Mouse (Mus musculus): ENCODE results near the gene Vat1. TPM values are rescaled to one million over a fixed set of nuclear protein-coding genes. Genes with fewer than 3 reads are reported as not detected.
"Not testable (repeated sequence)": the region's sequence is repeated elsewhere in the genome, so short reads cannot be mapped to it uniquely, and the experiment has no call there.

Vat1 gene
- total RNA-seq (2021), result 10 to 100 TPM; 37.9 to 44.5 TPM
- long read RNA-seq, experiment 1, partial matches to known transcripts, result 0 of 3 reads
- long read RNA-seq, experiment 1, other reads (novel, unspliced or antisense), result 1 of 3 reads
- long read RNA-seq, experiment 2, partial matches to known transcripts, result 0 of 2 reads
- long read RNA-seq, experiment 2, other reads (novel, unspliced or antisense), result 2 of 2 reads

DNA sequence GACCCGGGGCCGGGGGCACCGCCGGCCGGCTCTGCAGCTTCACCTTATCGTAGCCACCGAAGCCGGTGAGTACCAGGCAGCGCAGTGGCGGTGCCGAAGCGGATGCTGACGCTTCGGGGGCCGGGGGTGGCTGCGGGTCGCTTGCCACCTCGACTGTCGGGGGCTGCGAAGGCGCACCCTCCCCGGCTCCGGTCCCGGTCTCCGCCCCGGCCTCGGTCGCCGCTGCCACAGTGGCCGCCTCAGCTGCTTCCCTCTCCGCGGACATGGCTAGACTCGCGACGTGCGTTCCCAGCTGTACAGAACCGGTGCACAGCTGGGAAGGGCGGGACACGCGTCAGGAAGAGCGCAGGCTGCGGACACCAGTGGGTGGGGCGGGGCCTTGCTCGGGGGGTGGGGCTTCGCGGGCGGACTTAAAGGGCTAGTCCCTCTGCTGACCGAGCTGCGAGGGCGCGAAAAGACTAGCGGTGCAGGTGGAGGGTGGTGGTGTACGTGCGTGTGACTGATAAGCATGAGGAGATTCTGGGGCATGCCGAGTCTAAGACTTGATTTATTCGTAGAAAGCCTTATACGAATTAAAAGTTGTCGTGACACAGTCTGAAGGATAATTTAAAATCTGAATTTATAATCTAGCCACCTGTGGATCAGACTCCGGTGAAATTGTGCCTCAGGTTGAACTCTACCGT is at the start of gene Vat1:
Vat1 (minus strand) TSS at position 362 of the 683 bp plus-strand sequence.
- peak; percentile 48 to 67 for DNase-seq (ENCODE audit: low spot score in 2 of 2)

DNA sequence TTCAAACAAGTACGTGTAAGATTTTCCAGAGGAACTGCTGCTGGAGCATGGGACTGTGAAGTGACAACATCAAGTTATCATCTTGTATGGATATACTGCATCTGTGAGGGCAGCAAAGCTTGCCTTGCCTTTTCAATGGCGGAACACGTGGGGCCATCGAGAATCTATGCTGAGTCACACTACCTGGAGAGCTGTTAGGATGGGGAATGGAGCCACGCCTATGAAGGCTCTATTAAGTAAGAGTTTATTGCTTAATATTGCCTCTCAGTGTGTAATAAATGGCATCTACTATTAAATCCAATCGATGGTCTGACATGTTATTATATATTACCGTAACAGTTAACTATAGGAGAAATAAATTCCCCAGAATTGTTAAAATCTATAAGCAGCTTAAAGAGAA is 41.1 kb upstream of the Vat1 start:
- no peak for DNase-seq (ENCODE audit: low spot score in 2 of 2)

GRCm38 (mm10) chr11:101506269-101506780 is 40.3 kb upstream of the Vat1 start:
- no peak for DNase-seq (ENCODE audit: low spot score in 2 of 2)

- no peak for DNase-seq (ENCODE audit: low spot score in 2 of 2)
Observed at GRCm38 (mm10) chr11:101486126-101486525, 20.1 kb upstream of the Vat1 start.

- DNase-seq (ENCODE audit: low spot score in 2 of 2), result no peak
Observed at GRCm38 (mm10) chr11:101485509-101486028, 19.5 kb upstream of the Vat1 start.

DNA sequence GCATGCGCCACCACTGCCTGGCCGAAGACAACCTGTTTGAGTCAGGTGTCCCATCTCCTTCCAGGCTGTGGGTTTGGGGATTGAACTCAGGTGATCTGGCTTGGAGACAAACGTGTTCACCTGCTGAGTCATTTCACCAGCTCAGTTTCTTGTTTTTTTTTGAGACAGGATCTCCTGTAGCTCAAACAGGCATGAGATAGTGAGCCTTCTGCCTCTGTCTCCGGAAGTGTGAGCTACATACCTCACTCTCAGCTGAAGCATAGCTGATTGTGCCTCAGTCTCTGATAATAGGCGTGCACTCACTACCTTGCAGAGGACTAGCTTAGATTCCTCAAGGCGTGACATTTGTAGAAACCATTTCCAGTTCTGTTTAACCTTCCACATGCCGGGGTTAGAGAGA is 18.8 kb upstream of the Vat1 start:
- DNase-seq (ENCODE audit: low spot score in 2 of 2), result no peak

DNA sequence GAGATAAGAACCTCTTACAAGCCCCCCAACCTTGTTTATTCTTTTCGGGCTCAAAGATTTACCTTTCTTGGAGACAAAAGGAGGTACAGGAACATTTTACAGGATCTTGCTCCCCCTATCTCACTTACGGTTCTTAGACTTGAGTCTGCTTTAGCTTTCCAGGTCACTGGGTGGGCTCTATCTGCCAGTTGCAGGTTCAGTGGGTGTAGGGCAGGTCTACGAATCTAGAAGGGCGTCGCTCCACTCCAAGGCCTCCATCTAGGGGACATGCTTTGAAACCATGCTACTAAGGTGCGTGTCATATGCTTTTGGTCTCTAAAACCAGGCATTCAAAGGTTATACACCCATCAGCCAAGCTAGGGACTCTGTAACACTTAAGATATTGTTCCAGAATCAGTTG is 18.2 kb upstream of the Vat1 start:
- DNase-seq (ENCODE audit: low spot score in 2 of 2), result no peak

DNA sequence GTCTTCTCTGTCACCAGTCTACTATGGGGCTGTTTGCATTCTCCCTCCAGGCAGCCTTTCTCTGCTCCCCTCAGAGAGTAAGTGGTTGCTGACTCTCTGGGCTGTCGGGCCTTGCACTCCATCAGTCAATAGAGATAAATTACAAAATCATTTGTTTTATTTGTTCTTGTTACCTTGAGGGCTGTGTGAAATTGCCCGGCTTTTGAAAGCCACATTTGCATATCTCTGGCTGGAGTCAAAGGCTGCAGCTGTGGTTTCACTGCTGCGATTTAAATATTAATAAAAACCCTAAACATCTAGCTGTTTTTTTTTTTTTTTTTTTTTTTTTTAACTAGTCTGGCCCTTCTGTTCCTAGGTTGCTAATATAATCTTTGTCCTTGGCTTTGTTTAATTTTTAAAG is 17.8 kb upstream of the Vat1 start:
- DNase-seq (ENCODE audit: low spot score in 2 of 2), result no peak

- DNase-seq (ENCODE audit: low spot score in 2 of 2), result no peak
Observed at GRCm38 (mm10) chr11:101480912-101481311, 14.9 kb upstream of the Vat1 start.

DNA sequence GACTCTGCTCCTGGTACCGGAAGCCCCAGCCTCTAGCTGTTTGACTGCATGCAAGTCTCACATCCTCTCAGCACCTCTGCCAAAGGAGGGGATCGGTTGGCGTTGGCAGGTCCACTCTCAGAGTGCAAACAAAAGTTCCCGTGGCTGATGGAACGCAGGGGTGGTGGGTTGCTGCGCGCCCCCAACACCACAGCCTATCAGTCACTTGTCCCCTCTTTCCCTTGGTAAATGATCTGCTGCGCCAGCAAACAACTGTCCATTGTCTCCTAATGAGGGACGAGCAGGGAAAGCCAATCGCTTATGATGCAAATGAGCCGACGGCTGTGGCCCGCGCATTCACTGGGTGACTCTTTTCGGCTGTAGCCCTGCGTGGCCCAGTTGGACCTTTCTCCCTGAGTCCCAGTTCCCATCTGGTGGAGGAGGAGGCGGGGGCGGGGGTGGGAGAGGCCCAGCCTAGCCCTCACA is 13.2 kb upstream of the Vat1 start:
- DNase-seq (ENCODE audit: low spot score in 2 of 2), result no peak

DNA sequence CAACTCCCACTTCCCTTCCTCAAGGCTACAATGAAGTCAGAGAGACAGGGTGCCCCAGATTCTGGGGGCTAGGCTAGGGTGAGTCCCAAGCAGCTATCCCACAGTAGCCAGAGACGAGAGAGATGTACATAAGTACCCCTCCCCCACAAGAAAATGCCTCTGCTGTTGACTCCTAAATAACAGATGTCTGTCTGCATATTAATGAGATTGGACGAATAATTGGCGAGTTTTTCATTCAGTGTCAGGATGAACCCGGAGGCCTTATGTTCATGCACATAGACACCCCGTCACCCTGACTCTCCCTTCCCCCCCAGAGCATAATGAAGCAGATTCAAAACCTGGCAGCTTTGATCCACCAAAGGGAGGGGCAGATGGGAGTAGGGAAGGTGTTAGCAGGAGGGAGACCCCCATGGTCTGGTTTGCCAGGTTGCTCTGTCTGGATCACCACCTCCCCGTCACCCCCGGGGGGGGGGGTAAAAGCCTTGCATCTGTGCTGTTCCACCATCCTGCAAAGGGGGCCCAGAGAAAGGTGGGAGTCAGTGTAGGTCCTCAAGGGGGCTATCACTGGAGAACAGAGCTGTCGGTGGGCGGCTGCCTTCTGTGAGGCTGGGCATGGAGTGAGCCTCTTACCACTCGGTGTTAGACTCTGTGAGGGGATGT is 11.7 kb upstream of the Vat1 start:
- DNase-seq (ENCODE audit: low spot score in 2 of 2), result no peak

DNA sequence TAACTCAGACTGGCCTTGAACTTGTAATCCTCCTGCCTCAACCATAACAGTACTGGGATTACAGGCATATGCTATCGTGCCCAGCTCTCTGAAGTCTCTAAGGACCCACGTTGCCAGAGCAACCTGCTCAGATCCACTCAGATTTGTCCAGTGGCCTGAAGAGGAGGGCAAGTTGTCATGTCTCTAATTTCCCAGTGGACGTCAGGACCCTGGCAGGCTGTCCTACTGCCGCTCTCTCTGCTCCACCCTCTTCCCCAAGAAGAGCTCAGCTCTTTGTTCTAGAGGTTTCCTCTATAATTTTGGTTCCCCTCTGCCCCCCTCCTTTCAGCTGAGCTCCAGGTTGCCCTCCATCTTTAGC is 11.1 kb upstream of the Vat1 start:
- DNase-seq (ENCODE audit: low spot score in 2 of 2), result no peak

DNA sequence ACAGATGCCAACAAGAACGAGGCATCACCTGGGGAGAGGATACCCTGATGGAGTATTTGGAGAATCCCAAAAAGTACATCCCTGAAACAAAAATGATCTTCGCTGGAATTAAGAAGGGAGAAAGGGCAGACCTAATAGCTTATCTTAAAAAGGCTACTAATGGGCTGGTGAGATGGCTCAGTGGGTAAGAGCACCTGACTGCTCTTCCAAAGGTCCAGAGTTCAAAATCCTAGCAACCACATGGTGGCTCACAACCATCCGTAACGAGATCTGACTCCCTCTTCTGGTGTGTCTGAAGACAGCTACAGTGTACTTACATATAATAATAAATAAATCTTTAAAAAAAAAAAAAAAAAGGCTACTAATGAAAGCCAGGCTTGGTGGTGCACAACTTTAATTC is 10.3 kb upstream of the Vat1 start:
- DNase-seq (ENCODE audit: low spot score in 2 of 2), result not testable (repeated sequence)

- no peak for DNase-seq (ENCODE audit: low spot score in 2 of 2)
Observed at GRCm38 (mm10) chr11:101474298-101474697, 8.3 kb upstream of the Vat1 start.

- DNase-seq (ENCODE audit: low spot score in 2 of 2), result not testable (repeated sequence)
Observed at GRCm38 (mm10) chr11:101473686-101474085, 7.7 kb upstream of the Vat1 start.

GRCm38 (mm10) chr11:101472336-101472735 is 6.3 kb upstream of the Vat1 start:
- no peak for DNase-seq (ENCODE audit: low spot score in 2 of 2)

DNA sequence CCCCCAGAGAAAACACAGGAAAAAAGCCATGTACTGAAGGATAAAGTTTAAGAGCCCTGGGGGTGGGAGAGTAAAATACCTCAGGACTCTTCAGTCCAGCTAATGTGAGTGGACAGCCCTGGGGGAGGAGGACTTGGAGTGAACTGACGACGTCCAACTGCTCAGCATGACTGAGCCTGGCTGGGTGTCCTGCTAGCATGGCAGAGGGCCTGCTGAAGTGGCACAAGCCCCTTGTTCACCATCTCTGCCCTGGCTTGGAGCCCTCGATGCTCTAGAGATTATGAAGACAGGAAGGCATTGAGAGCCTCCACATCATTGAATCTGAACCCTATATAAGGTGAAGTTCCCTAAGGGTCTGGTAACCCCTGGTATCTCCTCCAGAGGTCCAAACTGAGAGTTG is 5.9 kb upstream of the Vat1 start:
- no peak for DNase-seq (ENCODE audit: low spot score in 2 of 2)

DNA sequence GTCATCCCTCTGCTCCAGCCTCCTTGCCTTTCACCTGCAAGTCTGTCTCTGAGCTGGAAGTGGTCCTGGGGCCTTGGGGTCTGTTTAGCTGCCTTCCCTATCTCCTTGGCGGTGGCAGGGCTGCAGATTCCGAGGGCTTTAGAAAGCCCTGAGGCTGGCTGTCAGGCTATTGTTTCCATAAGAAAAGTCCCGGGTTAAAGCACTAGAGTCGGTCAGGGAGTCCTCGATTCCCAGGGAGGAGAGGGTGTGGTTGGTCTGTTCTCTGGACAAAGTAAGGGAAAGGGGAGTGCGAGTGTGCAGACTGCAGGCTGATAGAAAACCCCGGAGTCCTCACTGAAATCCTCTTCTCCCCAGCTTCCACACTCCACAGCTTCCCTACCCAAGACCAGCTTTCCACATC is 4.2 kb upstream of the Vat1 start:
- DNase-seq (ENCODE audit: low spot score in 2 of 2), result no peak

- DNase-seq (ENCODE audit: low spot score in 2 of 2), result no peak
Observed at GRCm38 (mm10) chr11:101469155-101469554, 3.1 kb upstream of the Vat1 start.

- DNase-seq (ENCODE audit: low spot score in 2 of 2), result no peak
Observed at GRCm38 (mm10) chr11:101468731-101469130, 2.7 kb upstream of the Vat1 start.

- DNase-seq (ENCODE audit: low spot score in 2 of 2), result no peak
Observed at GRCm38 (mm10) chr11:101468263-101468688, 2.2 kb upstream of the Vat1 start.
